Mouse (Mus musculus) heart, postnatal 36 days (tissue): ENCODE measurements around the gene Lrrc63. TPM values are rescaled to one million over a fixed set of nuclear protein-coding genes. Genes with fewer than 3 reads are reported as not detected.

Experiments
- DNase-seq, 2 experiments: peaks; one replicate each; pipeline ENCODE4 v3.0.0; 2021 to 2022
- intact Hi-C: fragments of 180-260 bp; cut with DNase I; formaldehyde crosslinking; loops from one replicate; pipeline ENCODE4 v1.15.1; 2025
- total RNA-seq, 2 experiments: library from RNA; stranded (reverse); gene quantifications; 2 replicates each; pipeline ENCODE4 v1.2.3; 2021

Gene Lrrc63
- total RNA-seq, 2 experiments from 2014 or later = not detected

GRCm38 (mm10) chr14:75138503-75138902 lies 7.8 kb upstream of the Lrrc63 start:
- intact Hi-C loops = no loop called here
- DNase-seq = no peak

GRCm38 (mm10) chr14:75136119-75136966 lies 5.7 kb upstream of the Lrrc63 start:
- intact Hi-C loops = no loop called here
- DNase-seq = peak in 1 of 2 experiments; percentile 11

GRCm38 (mm10) chr14:75131324-75131935 lies 749 bp upstream of the Lrrc63 start:
- DNase-seq = no peak
- intact Hi-C loops = loop anchor here (5.0 kb wide), 1 partner anchor 66 kb away; no protein-coding TSS in a partner anchor

- DNase-seq = no peak
- intact Hi-C loops = no loop called here
These were observed 9.0 kb downstream of the Lrrc63 start for GRCm38 (mm10) chr14:75121658-75122057.

GRCm38 (mm10) chr14:75102956-75103355 lies 27.7 kb downstream of the Lrrc63 start:
- intact Hi-C loops = no loop called here
- no peak for DNase-seq

- no peak for DNase-seq
- intact Hi-C loops = no loop called here
These were observed 52.7 kb downstream of the Lrrc63 start for GRCm38 (mm10) chr14:75077946-75078345.

GRCm38 (mm10) chr14:75075299-75076180 lies 55.1 kb downstream of the Lrrc63 start:
- intact Hi-C loops = no loop called here
- no peak for DNase-seq

- intact Hi-C loops = no loop called here
- DNase-seq = no peak
These were observed 59.6 kb downstream of the Lrrc63 start for GRCm38 (mm10) chr14:75071091-75071490.

GRCm38 (mm10) chr14:75069356-75069979 lies 61.2 kb downstream of the Lrrc63 start:
- intact Hi-C loops = no loop called here

GRCm38 (mm10) chr14:75068430-75069112 lies 62.1 kb downstream of the Lrrc63 start:
- DNase-seq = no peak
- intact Hi-C loops = no loop called here

More at GRCm38 (mm10) chr14:75069356-75069979, 61.2 kb downstream of the Lrrc63 start:
- no peak for DNase-seq

- no peak for DNase-seq
- intact Hi-C loops = no loop called here
These were observed 65.5 kb downstream of the Lrrc63 start for GRCm38 (mm10) chr14:75065211-75065610.

GRCm38 (mm10) chr14:75064520-75064919 lies 66.2 kb downstream of the Lrrc63 start:
- no peak for DNase-seq
- intact Hi-C loops = loop anchor here (5.0 kb wide), 1 partner anchor 658 kb away; no protein-coding TSS in a partner anchor

GRCm38 (mm10) chr14:75063936-75064335 lies 66.7 kb downstream of the Lrrc63 start:
- intact Hi-C loops = loop anchor here (5.0 kb wide), 1 partner anchor 658 kb away; no protein-coding TSS in a partner anchor
- DNase-seq = no peak

GRCm38 (mm10) chr14:75060562-75060961 lies 70.1 kb downstream of the Lrrc63 start:
- intact Hi-C loops = loop anchor here (2.0 to 5.0 kb wide), 2 partner anchors 136 to 662 kb away; no protein-coding TSS in a partner anchor
- peak; percentile 24 to 25 for DNase-seq

GRCm38 (mm10) chr14:75056861-75057431 lies 73.7 kb downstream of the Lrrc63 start:
- intact Hi-C loops = no loop called here
- DNase-seq = no peak

- DNase-seq = no peak
- intact Hi-C loops = no loop called here
These were observed 76.0 kb downstream of the Lrrc63 start for GRCm38 (mm10) chr14:75054455-75055343.

- DNase-seq = no peak
- intact Hi-C loops = no loop called here
These were observed 78.2 kb downstream of the Lrrc63 start for GRCm38 (mm10) chr14:75052451-75052850.

- intact Hi-C loops = no loop called here
- no peak for DNase-seq
These were observed 85.5 kb downstream of the Lrrc63 start for GRCm38 (mm10) chr14:75045184-75045583.
